Mouse (Mus musculus) MEL (cell line): ENCODE data around the gene Ctps. TPM values are rescaled to one million over a fixed set of nuclear protein-coding genes. Genes with fewer than 3 reads are reported as not detected.

Experiments
- DNase-seq: peaks from one replicate; pipeline ENCODE4 v3.0.0; 2011; ENCODE audit warnings: low read depth, low spot score
- H3K27ac ChIP-seq: 2 replicates; pipeline ENCODE4 v1.5.1; 2012; ENCODE audit warnings: low read depth, mild to moderate bottlenecking, control low read depth, low read length, moderate library complexity; ENCODE audit not compliant: control insufficient read depth
- H3K27me3 ChIP-seq, 2 experiments: fragments of 150-350 bp in 1 of 2; sonication (generic) in 1 of 2; 2 replicates each; pipeline ENCODE4 v1.6.1; 2012; ENCODE audit warnings: low read length in 2 of 2, mild to moderate bottlenecking in 2 of 2, improper control_type of control experiment in 1 of 2, moderate library complexity in 1 of 2; ENCODE audit not compliant: insufficient read depth in 2 of 2, control insufficient read depth in 1 of 2
- H3K36me3 ChIP-seq, 2 experiments: 2 replicates each; pipeline ENCODE4 v1.6.1; 2012 to 2014; ENCODE audit warnings: low read length in 2 of 2, improper control_type of control experiment in 1 of 2, inconsistent platforms in 1 of 2, mild to moderate bottlenecking in 1 of 2; ENCODE audit not compliant: insufficient read depth in 2 of 2, control insufficient read depth in 1 of 2
- H3K4me1 ChIP-seq, 2 experiments: fragments of 150-350 bp in 1 of 2; sonication (generic) in 1 of 2; 2 replicates each; pipeline ENCODE4 v1.6.1; 2012; ENCODE audit warnings: low read length in 2 of 2, improper control_type of control experiment in 1 of 2, mild to moderate bottlenecking in 1 of 2; ENCODE audit not compliant: insufficient read depth in 2 of 2, control insufficient read depth in 1 of 2
- H3K4me3 ChIP-seq, 2 experiments: fragments of 150-350 bp in 1 of 2; sonication (generic) in 1 of 2; 2 replicates each; pipeline ENCODE4 v1.5.1; 2012; ENCODE audit warnings: low read depth in 2 of 2, low read length in 2 of 2, mild to moderate bottlenecking in 2 of 2, moderate library complexity in 2 of 2, control low read depth in 1 of 2, improper control_type of control experiment in 1 of 2; ENCODE audit not compliant: control insufficient read depth in 1 of 2, insufficient read depth in 1 of 2
- H3K79me2 ChIP-seq: 2 replicates; pipeline ENCODE4 v1.6.1; 2012; ENCODE audit warnings: mild to moderate bottlenecking, low read length, moderate library complexity; ENCODE audit not compliant: control insufficient read depth, poor library complexity, insufficient read depth
- H3K9ac ChIP-seq: 2 replicates; pipeline ENCODE4 v1.6.1; 2012; ENCODE audit warnings: low read depth, mild to moderate bottlenecking, control low read depth, low read length, moderate library complexity; ENCODE audit not compliant: control insufficient read depth, poor library complexity, severe bottlenecking
- H3K9me3 ChIP-seq: fragments of 150-350 bp; sonication (generic); replicated peaks from 2 replicates; pipeline ENCODE4 v1.6.1; 2012; ENCODE audit warnings: mild to moderate bottlenecking, low read length, improper control_type of control experiment, moderate library complexity; ENCODE audit not compliant: insufficient read depth
- CHD1 ChIP-seq: IDR thresholded peaks from 2 replicates; pipeline ENCODE4 v1.6.1; 2012; ENCODE audit warnings: low read depth, mild to moderate bottlenecking, inconsistent platforms, low read length, improper control_type of control experiment
- GABPA ChIP-seq: IDR thresholded peaks from 2 replicates; pipeline ENCODE4 v1.6.1; 2012; ENCODE audit warnings: low read depth, mild to moderate bottlenecking, inconsistent platforms, low read length, improper control_type of control experiment, moderate library complexity
- GATA1 ChIP-seq: IDR thresholded peaks from 2 replicates; pipeline ENCODE4 v1.6.1; 2011; ENCODE audit warnings: low read depth, low read length, improper control_type of control experiment
- HCFC1 ChIP-seq: IDR thresholded peaks from 2 replicates; pipeline ENCODE4 v1.6.1; 2012; ENCODE audit warnings: low read depth, mild to moderate bottlenecking, inconsistent platforms, low read length, improper control_type of control experiment, moderate library complexity
- JUND ChIP-seq: IDR thresholded peaks from 2 replicates; pipeline ENCODE4 v1.6.1; 2011; ENCODE audit warnings: low read depth, mild to moderate bottlenecking, improper control_type of control experiment, low read length
- KAT2A ChIP-seq: conservative IDR thresholded peaks from 2 replicates; pipeline ENCODE4 v1.6.1; 2012; ENCODE audit warnings: low read depth, low read length, improper control_type of control experiment, inconsistent platforms
- MAFK ChIP-seq: IDR thresholded peaks from 2 replicates; pipeline ENCODE4 v1.6.1; 2011; ENCODE audit warnings: low read depth, mild to moderate bottlenecking, low read length, improper control_type of control experiment, borderline replicate concordance
- MAX ChIP-seq: IDR thresholded peaks from 2 replicates; pipeline ENCODE4 v1.6.1; 2011; ENCODE audit warnings: low read length, improper control_type of control experiment
- NRF1 ChIP-seq: IDR thresholded peaks from 2 replicates; pipeline ENCODE4 v1.6.1; 2014; ENCODE audit warnings: low read depth, mild to moderate bottlenecking, inconsistent platforms, low read length, improper control_type of control experiment, moderate library complexity; ENCODE audit not compliant: poor library complexity, insufficient read depth, severe bottlenecking
- SIN3A ChIP-seq: IDR thresholded peaks from 2 replicates; pipeline ENCODE4 v1.6.1; 2012; ENCODE audit warnings: low read length, improper control_type of control experiment, inconsistent platforms
- SMC3 ChIP-seq: IDR thresholded peaks from 2 replicates; pipeline ENCODE4 v1.6.1; 2011; ENCODE audit warnings: low read depth, low read length, improper control_type of control experiment
- TAL1 ChIP-seq: IDR thresholded peaks from 2 replicates; pipeline ENCODE4 v1.6.1; 2012; ENCODE audit warnings: mild to moderate bottlenecking, inconsistent platforms, low read length, moderate library complexity, mixed read lengths
- TBP ChIP-seq: IDR thresholded peaks from 2 replicates; pipeline ENCODE4 v1.8.0; 2011; ENCODE audit warnings: low read depth, low read length, improper control_type of control experiment
- ZC3H11A ChIP-seq: IDR thresholded peaks from 2 replicates; pipeline ENCODE4 v1.6.1; 2012; ENCODE audit warnings: low read depth, mild to moderate bottlenecking, inconsistent platforms, low read length, improper control_type of control experiment
- ZMIZ1 ChIP-seq: IDR thresholded peaks from 2 replicates; pipeline ENCODE4 v1.6.1; 2012; ENCODE audit warnings: low read depth, mild to moderate bottlenecking, inconsistent platforms, low read length, improper control_type of control experiment, moderate library complexity
- polyA plus RNA-seq, 2 experiments: library from polyadenylated mRNA; stranded (reverse) in 1 of 2; unstranded in 1 of 2; fragments of >175 nt in 1 of 2; fragments of >200 nt in 1 of 2; gene quantifications; 2 replicates each; pipeline versions ENCODE4 v1.2.1 to v1.2.4; 2012; ENCODE audit warnings: low replicate concordance in 2 of 2, low read depth in 1 of 2; ENCODE audit not compliant: insufficient read length in 2 of 2, insufficient read depth in 1 of 2, missing spikeins in 1 of 2
- total RNA-seq: library from RNA; depleted of rRNA; stranded (reverse); fragments of 300-350 nt; gene quantifications from 2 replicates; pipeline ENCODE4 v1.2.3, GENCODE M21; 2012

The Ctps gene
- total and polyA plus RNA-seq, 3 experiments = 81.2 to 82.2 TPM; not detected in 1

GRCm38 (mm10) chr4:120614644-120615043 lies 44.6 kb upstream of the Ctps start:
- H3K9ac ChIP-seq = no peak overlapping the region
- H3K79me2 ChIP-seq = no peaks in the 10 kb centered on the region
- H3K4me3 ChIP-seq = no peak overlapping the region
- no peaks in the 10 kb centered on the region for H3K36me3 ChIP-seq
- H3K27ac ChIP-seq = no peak overlapping the region
- H3K27me3 ChIP-seq = no peaks in the 10 kb centered on the region
- H3K4me1 ChIP-seq = peaks cover 0 to 9% of the 10 kb centered on the region in 2 experiments; a peak in 2 of 4 replicates
- DNase-seq = no peak
- no peak for TF ChIP-seq ZC3H11A
- TF ChIP-seq GABPA = no peak
- no peak for TF ChIP-seq SMC3
- TF ChIP-seq GATA1 = no peak
- TF ChIP-seq CHD1 = no peak
- TF ChIP-seq KAT2A = no peak
- TF ChIP-seq SIN3A = no peak
- TF ChIP-seq MAFK = no peak
- no peak for TF ChIP-seq MAX
- TF ChIP-seq HCFC1 = no peak
- TF ChIP-seq, all 39 proteins: peak for 0
- H3K9me3 ChIP-seq = no peaks in the 10 kb centered on the region

- Histone ChIP-seq H3K36me3 (no peaks in the 10 kb centered on the region), H3K27ac (no peak overlapping the region), H3K79me2 (no peaks in the 10 kb centered on the region), H3K27me3 (no peaks in the 10 kb centered on the region), H3K9ac (no peak overlapping the region), H3K4me3 (no peak overlapping the region), H3K9me3 (no peaks in the 10 kb centered on the region), H3K4me1 (peaks cover 0 to 4% of the 10 kb centered on the region in 2 experiments; a peak in 1 of 4 replicates)
- no peak for DNase-seq
- TF ChIP-seq NRF1 = no peak
- no peak for TF ChIP-seq KAT2A
- TF ChIP-seq ZMIZ1 = no peak
- TF ChIP-seq TBP = no peak
- TF ChIP-seq TAL1 = no peak
- TF ChIP-seq JUND = no peak
Measured at GRCm38 (mm10) chr4:120613691-120614329, 43.7 kb upstream of the Ctps start.
